18 mouse cellular contexts compared by ENCODE assay signal in genomic region chr5:43074536-43074935, GRCm38 (mm10).
"Had no signal": no experiment of that assay in that cellular context is flagged by ENCODE, and none has a peak within 500 bp of the region (broad histone marks: within the 10 kb centered on the region; RNA-seq: fewer than 3 reads in every experiment).

No protein-coding gene starts in this region.

- DNase-seq: liver, embryonic 13.5 days; lung, adult 2 months; lung, postnatal 36 days; right cerebral cortex, postnatal 4 days; spleen, adult 18-20 months; thymus, adult 2 months; thymus, postnatal 25 days had no signal

- H3K9ac ChIP-seq: hindbrain, embryonic 12.5 days; limb, embryonic 12.5 days; liver, embryonic 13.5 days; midbrain, embryonic 15.5 days; neural tube, embryonic 12.5 days; stomach, embryonic 15.5 days had no signal

- H3K9me3 ChIP-seq: hindbrain, embryonic 12.5 days; limb, embryonic 12.5 days; liver, embryonic 13.5 days; midbrain, embryonic 10.5 days; midbrain, embryonic 15.5 days; neural tube, embryonic 12.5 days; stomach, embryonic 15.5 days had no signal

- H3K4me1 ChIP-seq: hindbrain, embryonic 12.5 days; limb, embryonic 12.5 days; liver, embryonic 13.5 days; midbrain, embryonic 10.5 days; midbrain, embryonic 15.5 days; neural tube, embryonic 12.5 days; stomach, embryonic 15.5 days had no signal

- H3K27me3 ChIP-seq: hindbrain, embryonic 12.5 days; limb, embryonic 12.5 days; liver, embryonic 13.5 days; midbrain, embryonic 15.5 days; neural tube, embryonic 12.5 days; stomach, embryonic 15.5 days had no signal

- H3K27ac ChIP-seq: hindbrain, embryonic 12.5 days; layer of hippocampus, adult 2 months; limb, embryonic 12.5 days; liver, embryonic 13.5 days; midbrain, embryonic 10.5 days; midbrain, embryonic 15.5 days; neural tube, embryonic 12.5 days; stomach, embryonic 15.5 days had no signal

- ATAC-seq: hindbrain, embryonic 16.5 days; inflammation-experienced regulatory T-cells, adult 6 months; intestine, postnatal 0 days; lung, postnatal 0 days; midbrain, embryonic 15.5 days had no signal

- H3K4me2 ChIP-seq: hindbrain, embryonic 12.5 days; limb, embryonic 12.5 days; liver, embryonic 13.5 days; midbrain, embryonic 15.5 days; neural tube, embryonic 12.5 days; stomach, embryonic 15.5 days had no signal

- H3K36me3 ChIP-seq: hindbrain, embryonic 12.5 days; limb, embryonic 12.5 days; liver, embryonic 13.5 days; midbrain, embryonic 10.5 days; midbrain, embryonic 15.5 days; neural tube, embryonic 12.5 days; stomach, embryonic 15.5 days had no signal

- H3K4me3 ChIP-seq: hindbrain, embryonic 12.5 days; layer of hippocampus, adult 2 months; limb, embryonic 12.5 days; liver, embryonic 13.5 days; midbrain, embryonic 10.5 days; midbrain, embryonic 15.5 days; neural tube, embryonic 12.5 days; stomach, embryonic 15.5 days had no signal
